Mouse (Mus musculus): ENCODE results near the gene Iqschfp.

DNA sequence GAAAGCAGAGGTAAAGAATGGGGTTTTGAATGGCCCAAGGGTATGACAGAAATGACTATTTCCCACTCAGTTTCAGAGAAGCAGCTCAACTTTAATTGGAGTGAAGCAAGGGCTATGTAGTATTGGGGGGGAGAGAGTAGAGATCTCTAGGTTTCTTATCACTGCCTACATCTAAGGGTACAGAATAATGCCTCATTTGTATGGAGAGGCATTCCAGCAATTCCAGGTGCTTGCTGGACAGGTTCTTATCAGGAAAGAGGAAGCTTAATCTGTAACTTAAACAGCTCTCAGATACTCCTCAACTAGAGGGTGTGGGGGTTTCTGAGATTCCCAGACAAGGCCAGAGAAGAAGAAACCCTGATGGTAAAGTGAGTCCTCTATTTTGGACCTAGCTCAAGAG lies 120.3 kb downstream of the Iqschfp start:
- no peak for TF ChIP-seq POLR2A (IDR thresholded peaks at IDR 0.05; ENCODE audit: borderline replicate concordance, extremely low read depth, insufficient read depth, insufficient read length, poor library complexity, severe bottlenecking)
- TF ChIP-seq CTCF (IDR thresholded peaks at IDR 0.05; ENCODE audit: borderline replicate concordance, extremely low read depth, insufficient read depth, insufficient read length), result no peak

All from brain, embryonic 14.5 days (tissue).